Mouse (Mus musculus) ZHBTc4 (cell line): ENCODE measurements around the gene Neo1.
A peak's percentile ranks its signal among the peaks of the same experiment; 100 is the strongest.
"Not testable (repeated sequence)": the region's sequence is repeated elsewhere in the genome, so short reads cannot be mapped to it uniquely, and the experiment has no call there.

ENCODE experiments used
- DNase-seq: peaks from one replicate; pipeline ENCODE4 v3.0.0-alpha.2; 2011; ENCODE audit warnings: low read depth, low spot score

Gene Neo1

DNA sequence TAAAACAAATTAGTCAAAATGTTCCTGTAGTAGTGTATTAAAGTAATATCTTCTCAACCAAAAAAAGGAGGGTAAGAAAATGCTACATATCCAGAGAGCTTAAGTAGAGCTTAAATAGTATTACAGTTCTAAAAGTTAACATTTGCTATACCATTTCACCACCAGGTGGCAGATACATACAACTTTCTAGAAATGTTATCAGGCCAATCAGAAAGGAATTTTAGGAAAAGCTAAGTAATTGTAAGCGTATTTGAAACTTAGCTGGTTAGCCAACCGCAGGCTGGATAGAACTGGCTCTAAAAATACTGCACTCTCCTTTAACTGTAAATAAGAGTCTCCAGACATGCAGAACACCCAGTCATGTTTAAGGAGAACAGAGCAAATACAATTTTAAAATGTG, 22.9 kb downstream of the Neo1 start:
- peak; percentile 59 for DNase-seq

DNA sequence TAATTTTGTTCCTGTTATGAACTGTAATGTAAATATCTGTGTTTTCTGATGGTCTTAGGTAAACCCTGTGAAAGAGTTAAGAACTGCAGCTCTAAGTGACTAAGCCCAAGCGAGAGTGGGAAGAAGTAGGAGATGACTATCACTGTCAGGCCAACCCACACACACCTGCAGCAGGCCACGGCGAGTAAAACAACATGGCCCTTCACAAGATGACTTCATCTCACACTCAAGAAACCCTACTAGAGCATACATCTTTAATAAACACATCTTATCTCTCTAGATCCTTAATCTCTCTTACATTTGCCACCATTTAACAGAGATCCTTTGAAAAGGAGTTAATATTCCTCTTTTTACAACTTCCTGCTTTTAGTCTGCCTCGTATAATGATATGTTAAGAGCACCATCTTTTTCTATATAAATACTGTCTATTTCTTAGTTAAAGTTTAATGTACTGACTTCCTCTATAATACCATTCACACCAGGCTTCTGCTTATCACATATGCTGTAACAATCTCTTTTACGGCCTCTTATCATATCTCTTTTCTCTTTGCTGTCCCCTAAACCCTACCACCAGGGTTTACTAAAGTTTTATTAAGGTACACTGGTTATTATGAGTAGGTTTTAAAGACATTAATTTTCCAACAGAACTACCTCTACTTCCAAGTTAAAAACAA, 46.8 kb downstream of the Neo1 start:
- DNase-seq, result no peak

DNA sequence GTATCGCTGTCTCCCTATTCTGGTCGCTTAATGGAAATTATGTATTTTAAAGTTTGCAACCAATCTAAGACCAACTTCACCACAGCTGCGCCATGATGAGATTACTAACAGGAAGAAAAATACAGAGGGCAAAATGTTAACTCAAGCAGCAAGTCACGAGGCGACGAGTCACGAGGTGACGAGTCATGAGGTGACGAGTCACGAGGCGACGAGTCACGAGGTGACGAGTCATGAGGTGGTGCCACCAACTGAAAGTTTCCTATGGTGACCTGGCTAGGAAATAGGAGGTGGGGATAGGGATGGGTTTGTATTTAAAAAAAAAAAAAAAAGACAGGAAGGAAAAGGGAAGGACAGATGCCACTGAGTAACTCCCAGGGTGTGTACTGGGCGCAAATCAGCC, 57.2 kb downstream of the Neo1 start:
- peak; percentile 59 for DNase-seq

DNA sequence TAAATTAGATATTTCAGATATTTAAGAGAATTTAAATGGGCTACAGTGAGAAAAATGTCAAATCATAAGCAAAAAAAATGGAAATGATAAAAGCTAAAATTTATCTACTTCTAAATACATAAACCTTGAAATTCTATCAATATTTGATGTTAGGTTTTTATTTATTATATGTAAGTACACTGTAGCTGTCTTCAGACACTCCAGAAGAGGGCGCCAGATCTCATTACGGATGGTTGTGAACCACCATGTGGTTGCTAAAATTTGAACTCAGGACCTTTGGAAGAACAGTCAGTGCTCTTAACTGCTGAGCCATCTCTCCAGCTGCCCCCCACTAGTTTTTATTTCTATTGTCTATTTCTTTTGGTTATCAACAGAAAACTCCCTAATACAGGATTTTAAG, 65.1 kb downstream of the Neo1 start:
- not testable (repeated sequence) for DNase-seq

DNA sequence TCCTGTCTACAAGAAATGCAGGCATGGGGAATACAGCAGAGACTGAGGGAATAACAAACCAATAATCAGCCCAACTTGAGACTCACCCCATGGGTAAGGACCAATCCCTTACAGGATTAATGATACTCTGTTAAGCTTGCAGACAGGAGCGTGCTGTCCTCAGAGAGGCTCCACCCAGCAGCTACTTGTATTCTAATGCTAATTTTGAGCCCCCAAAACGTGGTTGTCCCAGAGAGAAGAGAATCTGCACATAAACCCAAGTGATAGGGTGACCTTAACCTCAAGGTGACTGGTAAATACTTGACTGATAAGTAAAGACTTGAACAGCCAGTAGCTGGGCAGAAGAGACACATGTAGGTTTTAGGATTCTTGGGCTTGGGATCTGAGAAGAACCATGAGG, 68.9 kb downstream of the Neo1 start:
- peak; percentile 57 for DNase-seq

DNA sequence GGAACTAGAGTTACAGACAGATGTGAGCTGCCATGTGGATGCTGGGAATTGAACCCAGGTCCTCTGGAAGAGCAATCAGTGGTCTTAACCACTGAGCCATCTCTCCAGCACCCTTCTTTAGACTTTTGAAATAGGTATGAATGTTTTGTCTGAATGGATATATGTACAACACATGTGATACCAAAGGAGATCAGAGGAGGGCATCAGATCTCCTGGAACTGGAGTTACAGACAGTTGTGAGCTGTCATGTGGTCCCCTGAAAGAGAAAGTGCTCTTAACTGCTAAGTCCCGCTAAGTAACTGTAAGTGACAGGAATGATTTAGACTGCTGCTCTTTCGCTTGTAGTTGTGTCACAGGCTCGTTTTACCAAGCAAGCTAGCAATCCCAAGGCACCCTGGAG, 80.7 kb downstream of the Neo1 start:
- DNase-seq, result no peak

DNA sequence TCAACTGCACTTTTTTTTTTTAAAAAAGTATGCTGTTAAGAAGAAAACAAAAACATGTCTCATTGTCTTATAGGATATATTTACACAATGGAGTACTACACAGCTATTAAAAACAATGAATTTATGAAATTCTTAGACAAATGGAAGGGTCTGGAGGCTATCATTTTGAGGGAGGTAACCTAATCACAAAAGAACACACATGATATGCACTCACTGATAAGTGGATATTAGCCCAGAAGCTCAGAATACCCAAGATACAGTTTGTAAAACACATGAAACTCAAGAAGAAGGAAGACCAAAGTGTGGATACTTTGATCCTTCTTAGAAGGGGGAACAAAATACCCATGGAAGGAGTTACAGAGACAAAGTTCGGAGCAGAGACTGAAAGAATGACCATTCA, 90.3 kb downstream of the Neo1 start:
- DNase-seq, result not testable (repeated sequence)

DNA sequence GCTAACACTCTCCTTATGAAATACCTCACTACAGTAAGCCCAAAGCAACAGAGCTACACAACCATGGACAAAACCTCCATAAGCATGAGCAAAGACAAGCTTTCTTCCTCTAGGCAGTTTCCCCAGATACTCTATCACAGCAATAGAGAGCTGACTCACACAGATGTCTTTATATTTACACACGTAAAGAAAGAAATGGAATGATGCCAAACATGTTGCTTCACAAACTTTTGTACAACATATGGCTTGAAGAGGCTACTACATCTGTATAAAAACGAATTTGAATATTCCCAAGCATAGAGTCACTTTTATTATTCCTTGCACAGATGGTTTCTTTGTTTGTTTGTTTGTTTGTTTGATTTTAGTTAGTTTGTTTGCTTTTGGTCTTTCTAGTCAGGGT, 101.5 kb downstream of the Neo1 start:
- no peak for DNase-seq

DNA sequence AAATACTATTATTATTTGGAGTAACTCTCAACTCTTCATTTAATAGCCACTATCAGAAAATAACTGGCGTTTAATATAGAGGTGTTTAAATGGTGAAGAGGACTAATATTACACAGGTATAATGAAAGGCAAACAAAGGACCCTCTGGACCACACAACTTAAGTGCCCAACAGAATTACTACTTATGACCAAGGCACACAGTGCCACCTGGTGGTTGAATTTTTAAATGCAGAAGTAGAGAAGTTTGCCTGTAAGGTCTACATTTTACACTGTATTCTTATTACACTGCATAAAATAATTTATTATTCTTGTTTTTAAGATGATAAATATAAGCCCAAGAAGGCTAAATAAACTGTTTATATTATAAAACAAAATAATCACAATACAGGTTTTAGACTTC, 108.1 kb downstream of the Neo1 start:
- DNase-seq, result no peak

DNA sequence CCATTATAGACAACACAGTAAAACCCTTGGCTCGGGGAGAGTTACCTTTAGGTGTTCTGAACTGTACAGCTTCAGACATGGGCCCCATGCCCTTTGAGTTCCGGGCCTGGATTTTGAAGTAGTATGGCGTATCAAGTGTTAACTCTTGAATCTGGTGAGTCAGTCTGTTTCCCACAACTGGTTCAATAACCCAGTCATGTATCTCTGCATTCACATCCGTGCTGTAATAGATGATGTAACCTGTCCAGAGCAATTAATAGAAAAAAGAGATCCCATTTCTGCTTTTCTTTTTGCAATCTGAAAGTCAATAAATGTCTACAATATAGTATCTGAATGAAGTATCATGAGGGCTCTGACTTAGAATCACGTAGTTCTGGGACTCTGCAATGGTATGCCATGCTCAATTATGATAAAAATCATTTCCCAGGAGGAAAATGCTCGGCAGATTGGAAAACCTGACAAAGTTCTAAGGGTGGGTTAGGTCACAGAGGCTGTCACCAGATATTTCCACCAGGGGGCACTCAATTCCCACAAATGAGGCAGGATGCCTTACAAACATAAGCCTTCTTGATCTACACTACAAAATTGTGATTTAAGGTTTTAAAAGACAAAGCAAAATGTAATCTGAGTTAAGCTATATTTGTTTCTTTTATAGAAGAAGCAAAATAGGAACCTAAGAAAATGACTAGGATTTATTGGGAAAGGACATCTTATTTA, 133.2 kb downstream of the Neo1 start:
- peak; percentile 63 for DNase-seq

DNA sequence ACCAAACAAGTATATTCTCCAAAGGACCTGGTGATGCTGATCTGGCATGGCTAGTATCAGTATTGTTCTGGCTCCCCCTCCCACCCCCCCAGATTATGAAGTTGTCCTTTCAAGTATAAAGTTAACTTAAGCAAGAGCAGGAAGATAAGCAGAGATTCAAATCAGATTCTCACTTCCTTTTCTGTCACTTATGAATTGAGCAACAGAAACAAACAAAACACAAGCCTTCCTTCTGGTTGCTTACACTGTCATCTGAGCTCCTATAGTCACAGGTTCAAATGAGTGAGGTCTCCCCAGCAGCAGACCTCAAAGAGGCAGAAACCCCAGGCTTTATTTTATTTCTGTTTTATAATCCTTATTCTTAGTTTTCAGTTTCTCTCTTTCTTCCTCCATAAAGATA, 136.6 kb downstream of the Neo1 start:
- no peak for DNase-seq

DNA sequence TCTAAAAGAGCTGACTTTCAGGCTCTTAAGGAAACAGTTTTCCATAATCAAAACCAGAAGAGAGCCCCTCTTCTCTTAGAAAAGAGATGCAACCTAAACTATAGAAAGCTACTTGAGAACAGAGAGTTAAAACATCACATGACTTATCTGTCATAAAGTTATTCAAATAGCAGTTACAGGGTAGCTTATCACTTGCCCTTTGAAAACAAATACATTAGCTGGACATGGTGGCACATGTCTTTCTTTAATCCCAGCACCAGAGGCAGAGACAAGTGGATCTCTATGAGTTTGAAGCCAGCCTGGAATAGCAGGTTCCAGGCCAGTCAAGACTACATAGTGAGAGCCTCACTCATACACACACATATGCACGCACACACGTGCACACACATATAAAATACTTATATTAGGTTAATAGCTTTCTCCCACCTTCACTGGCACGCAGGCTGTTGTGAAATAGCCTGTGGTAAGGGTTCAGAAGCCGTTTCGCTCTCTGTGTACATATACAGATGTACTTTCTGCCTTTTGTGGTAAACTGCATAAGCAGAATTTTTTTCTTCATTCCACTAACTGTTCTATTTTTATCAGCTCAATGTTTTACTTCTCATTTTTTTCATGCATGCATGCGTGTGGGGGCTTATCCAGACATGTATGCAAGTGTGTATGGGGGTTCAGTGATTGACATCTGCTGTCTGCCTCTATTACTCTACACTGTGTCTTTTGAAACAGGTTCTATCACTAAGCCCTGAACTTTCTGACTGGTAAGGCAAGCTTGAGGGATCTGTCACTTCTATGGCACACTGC, 144.2 kb downstream of the Neo1 start:
- DNase-seq, result no peak

DNA sequence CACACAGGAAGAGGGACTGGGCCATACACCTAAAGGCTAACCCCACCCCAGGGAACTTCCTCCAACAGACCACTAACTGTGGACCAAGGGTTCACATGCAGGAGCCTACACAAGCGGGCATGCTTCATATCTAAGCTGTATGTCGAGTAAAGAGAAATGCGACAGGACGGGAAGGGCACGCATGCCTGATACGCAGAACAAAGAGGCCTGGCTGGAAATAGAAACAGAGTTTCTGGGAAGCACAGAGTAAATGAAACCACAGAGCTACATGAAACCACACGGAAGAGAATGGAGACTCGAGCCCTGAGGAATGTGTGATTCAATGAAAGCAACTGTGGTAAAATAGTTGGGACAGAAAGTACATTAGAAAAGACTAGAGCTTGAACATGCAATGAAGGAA, 145.3 kb downstream of the Neo1 start:
- DNase-seq, result no peak

DNA sequence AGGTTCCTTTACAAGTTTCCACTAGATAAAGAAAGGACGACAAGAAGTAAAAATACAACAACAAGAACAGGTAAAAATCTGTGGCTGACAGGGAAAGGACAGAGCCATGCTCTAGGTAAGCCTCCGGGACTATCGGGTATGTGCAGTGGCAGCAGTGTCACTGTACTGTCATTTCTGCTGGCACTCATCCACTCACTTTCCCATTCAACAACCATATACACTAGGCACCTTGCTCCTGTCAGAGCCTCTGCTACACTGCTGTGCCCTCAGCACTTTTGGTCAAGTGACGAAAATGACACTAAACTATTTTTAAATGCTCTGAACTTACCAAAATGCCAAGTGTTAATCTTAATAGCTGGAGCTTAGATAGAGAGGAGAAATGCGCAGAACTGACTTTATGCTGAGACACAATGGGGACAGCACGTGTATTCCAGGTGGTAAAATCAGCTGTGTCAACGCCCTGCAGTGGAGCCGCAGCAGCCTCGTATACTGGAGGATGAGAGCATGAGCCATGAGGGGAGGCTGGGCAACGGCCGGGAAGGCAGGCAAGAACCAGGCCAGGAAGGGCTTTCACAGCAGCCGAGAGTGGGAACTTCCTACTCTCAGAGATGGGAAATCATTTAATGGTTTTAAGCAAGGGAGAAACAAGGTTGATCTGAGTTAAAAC, 146.3 kb downstream of the Neo1 start:
- DNase-seq, result no peak

DNA sequence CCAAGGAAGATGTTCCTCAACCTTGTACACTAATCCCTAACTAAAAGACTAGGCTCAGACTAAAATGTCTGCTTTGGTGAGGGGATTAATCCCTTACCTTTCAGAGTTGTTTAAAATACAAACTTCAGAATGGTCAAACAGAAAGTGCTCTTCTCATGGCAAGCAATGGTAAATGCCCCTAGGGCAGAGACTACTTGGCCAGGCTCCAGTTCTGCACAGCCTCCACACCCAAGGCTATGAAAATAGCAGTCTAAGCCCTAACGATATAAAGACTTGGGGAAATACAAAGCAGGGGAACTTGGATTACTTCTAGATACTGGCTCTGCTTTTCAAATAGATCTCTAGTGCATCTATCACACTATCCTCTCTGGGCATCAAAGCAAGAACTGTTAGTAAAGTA, 153.6 kb downstream of the Neo1 start:
- DNase-seq, result no peak

DNA sequence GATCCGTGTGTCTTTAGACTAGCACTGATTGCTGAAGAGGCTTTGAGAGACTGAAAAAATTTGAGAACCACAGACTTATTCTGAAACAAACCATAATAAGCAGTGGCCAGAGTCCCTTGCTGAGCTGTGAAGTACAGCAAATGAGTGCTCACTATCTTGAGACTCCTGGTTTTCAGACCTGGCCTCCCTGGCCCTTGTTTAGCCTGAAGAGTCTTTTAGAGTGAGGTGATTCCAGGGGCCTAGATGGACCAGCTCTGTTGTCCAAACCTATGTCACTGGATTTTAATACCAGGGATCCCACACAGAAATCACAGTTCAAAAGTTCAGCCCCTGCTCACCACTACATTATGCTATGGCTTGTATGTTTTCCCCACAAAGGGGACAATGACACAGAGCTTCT, 156.4 kb downstream of the Neo1 start:
- DNase-seq, result no peak

DNA sequence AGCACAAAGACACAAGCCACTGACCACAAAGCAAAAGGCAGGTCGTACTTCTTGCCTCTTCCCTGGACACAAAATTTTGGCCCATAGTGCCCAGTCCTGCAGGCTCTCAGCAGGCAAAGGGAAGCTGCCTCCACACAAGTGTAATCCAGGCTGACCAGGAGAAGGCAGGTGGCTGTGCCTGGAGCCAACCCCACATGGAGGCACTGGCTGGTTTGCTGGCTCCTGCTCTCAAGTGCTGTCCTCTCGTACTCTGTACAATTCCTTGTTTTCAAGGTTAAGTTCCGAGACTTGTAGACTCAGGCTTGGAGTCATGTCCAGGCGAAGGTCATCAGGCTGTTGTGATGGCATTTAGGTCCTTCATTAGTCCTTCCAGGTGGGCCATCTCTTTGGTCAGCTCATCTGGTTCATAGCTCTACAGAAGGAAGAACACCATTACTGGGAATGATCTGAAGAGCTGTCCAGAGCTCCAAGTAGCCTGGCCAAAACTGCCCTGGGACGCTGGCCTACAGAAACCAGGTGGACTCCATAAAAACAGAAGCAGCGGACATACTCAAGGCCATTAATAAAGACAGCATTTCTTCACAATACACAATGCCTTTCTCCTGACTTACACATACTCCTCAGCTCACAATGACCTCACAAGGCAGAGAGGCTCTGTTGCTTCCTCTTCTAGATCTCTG, 159.2 kb downstream of the Neo1 start:
- DNase-seq, result no peak

DNA sequence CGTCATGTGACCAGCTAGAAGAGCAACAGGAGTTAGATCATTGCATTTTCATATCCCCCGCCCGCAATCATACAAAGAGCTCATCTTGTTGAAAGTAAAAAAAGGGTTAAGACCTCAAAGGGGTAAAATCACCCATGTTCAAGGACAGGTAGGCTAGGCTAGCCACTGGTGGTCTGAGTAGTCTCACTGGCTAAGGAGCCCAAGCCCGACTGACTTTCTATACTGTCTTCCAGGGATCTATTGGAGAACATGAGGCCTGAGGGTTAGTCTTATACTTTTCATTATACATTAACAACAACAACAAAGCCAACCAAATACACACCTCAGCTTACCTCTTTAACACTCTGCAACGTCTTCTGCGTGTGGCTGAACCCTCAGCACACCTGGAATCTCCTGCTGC, 160.8 kb downstream of the Neo1 start:
- no peak for DNase-seq

DNA sequence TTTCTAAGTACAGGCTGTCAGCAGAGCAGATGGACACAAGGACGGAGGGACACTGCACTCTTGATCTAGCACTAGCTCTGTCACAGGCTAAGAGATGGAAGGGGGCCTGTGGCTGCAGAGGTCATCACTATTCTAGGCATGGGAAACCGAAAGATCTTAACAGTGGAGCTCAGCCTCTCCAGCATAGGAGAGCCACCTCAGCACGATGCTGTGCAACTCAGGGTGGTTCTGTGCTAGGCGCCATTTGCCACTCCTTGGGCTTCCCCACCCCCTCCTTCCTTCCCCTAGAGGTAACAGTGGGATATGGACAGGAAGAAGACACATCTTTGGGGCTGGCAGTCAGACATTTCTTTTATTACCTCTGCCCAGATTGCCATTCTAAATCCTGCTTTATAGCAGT, 161.9 kb downstream of the Neo1 start:
- DNase-seq, result no peak

DNA sequence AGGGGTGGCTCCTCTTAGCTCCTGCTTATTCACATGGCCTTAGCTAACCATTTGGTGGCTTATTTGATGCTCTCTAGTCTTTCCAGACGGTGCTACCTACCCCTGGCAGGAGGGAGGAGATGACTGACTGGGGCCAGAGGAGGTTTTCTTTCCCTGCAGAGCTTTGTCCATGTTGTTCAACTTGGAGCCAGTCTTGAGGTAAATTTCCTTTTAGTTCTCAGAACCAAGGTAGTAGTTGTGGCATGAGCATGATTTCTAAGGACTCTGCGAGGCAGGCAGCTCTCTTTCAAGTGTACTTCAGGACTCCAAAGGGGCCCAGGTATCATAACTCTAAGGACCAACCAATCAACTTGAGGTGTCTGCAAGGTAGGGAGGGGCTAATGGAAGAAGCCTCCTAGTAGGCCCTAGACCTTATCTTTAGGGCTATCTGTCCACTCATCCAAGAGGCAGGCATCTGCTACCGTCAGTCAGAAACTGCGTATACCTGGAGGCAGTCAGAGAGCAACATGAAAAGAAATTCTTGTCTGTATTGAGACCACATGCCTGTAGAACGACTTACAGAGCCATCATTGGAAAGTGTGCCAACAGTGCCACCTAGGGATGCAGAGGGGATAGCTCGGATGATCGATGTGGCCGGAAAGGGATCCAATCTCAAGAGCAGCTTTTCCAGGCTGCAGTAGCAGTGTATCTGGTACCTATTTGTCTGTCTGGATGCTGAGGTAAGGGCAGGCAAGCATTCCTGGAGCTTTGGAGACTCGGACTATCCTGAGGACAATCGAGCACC, 162.5 kb downstream of the Neo1 start:
- peak; percentile 72 for DNase-seq

DNA sequence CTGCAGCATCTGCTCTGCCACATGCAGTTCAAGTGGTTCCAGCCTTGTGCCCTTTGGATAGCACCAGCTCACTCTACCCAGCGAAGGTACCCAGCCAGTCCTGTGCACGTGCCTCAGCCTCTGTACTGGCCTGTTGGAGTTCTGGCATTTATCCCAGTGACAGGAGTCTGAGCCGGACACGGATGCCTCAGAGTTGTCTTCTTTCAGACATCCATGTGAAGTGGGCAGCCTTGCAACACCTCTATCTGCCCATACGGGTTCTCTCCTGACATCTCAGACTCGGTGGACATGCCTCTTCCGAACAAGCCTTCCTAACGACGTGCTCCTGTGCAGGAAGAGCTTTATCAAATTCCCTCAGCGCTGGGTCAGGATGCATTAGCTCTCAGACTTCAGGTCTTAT, 165.1 kb downstream of the Neo1 start:
- no peak for DNase-seq
